19 mouse cellular contexts compared by ENCODE assay signal in genomic region chr4:130574861-130575460, GRCm38 (mm10). TPM values are rescaled to one million over a fixed set of nuclear protein-coding genes. Genes with fewer than 3 reads are reported as not detected.
DNase-seq lines count a peak whose midpoint lies in the region; ATAC-seq lines count a peak whose summit lies in the region.
"Had no signal": no experiment of that assay in that cellular context is flagged by ENCODE, and none has a peak within 500 bp of the region (broad histone marks: within the 10 kb centered on the region; RNA-seq: fewer than 3 reads in every experiment).

No protein-coding gene starts in this region.

- no peaks in the 10 kb centered on the region for H3K27me3 ChIP-seq in forebrain, embryonic 15.5 days
- 0 out of 2 replicates have a peak, but pooled peaks cover 3% of the 10 kb centered on the region for H3K27me3 ChIP-seq in forebrain, embryonic 13.5 days
- H3K27me3 ChIP-seq in heart, embryonic 15.5 days, result peaks cover 11% of the 10 kb centered on the region; the same call in 1 of the 2 replicates
- H3K27me3 ChIP-seq in lung, embryonic 15.5 days, result peaks cover 4% of the 10 kb centered on the region; the same call in 1 of the 2 replicates
- H3K27me3 ChIP-seq: midbrain, embryonic 13.5 days had no signal

- intact Hi-C loops in heart, postnatal 14 days (cut with DNase I), result no loop called here

- DNase-seq in heart, postnatal 14 days, result no peak
- DNase-seq in lung, postnatal 10 days, result no peak
- peak; percentile 56 for DNase-seq in skeletal muscle tissue, adult 2 months (ENCODE audit: low read depth, low spot score)
- DNase-seq: cerebellum, adult 11 months; gastrocnemius, postnatal 14 days; kidney, adult 18-20 months; liver had no signal

- H3K36me3 ChIP-seq in forebrain, embryonic 15.5 days, result no peaks in the 10 kb centered on the region
- no peaks in the 10 kb centered on the region for H3K36me3 ChIP-seq in forebrain, embryonic 13.5 days (ENCODE audit: poor library complexity, severe bottlenecking)
- H3K36me3 ChIP-seq in heart, embryonic 15.5 days, result no peaks in the 10 kb centered on the region
- H3K36me3 ChIP-seq in lung, embryonic 15.5 days, result no peaks in the 10 kb centered on the region
- H3K36me3 ChIP-seq: embryonic facial prominence, embryonic 13.5 days; heart, embryonic 13.5 days; hindbrain, embryonic 10.5 days; liver, embryonic 15.5 days; midbrain, embryonic 13.5 days; neural tube, embryonic 13.5 days had no signal

- no peak overlapping the region for H3K4me2 ChIP-seq in forebrain, embryonic 15.5 days (replicated peaks)
- no peak overlapping the region for H3K4me2 ChIP-seq in forebrain, embryonic 13.5 days
- H3K4me2 ChIP-seq in heart, embryonic 15.5 days, result no peak overlapping the region
- peak overlapping the region; percentile 99; the same call in 1 of the 2 replicates for H3K4me2 ChIP-seq in lung, embryonic 15.5 days

- H3K4me1 ChIP-seq in forebrain, embryonic 15.5 days, result peaks cover 31% of the 10 kb centered on the region
- peaks cover 37% of the 10 kb centered on the region for H3K4me1 ChIP-seq in forebrain, embryonic 13.5 days
- H3K4me1 ChIP-seq in heart, embryonic 15.5 days (replicated peaks), result peaks cover 29% of the 10 kb centered on the region
- peaks cover 23% of the 10 kb centered on the region for H3K4me1 ChIP-seq in lung, embryonic 15.5 days

- ATAC-seq in forebrain, embryonic 15.5 days (replicated peaks), result no peak
- no peak for ATAC-seq in forebrain, embryonic 13.5 days
- no peak for ATAC-seq in heart, embryonic 15.5 days (replicated peaks; ENCODE audit: insufficient number of reproducible peaks, insufficient read depth, low FRiP score, low read depth)
- no peak for ATAC-seq in lung, embryonic 15.5 days (ENCODE audit: borderline replicate concordance, extremely low read depth, low FRiP score, low TSS enrichment)
- ATAC-seq: CD4-positive, CD25-positive, alpha-beta regulatory T cell, adult 4 months; inflammation-experienced regulatory T-cells, adult 6 months had no signal

- H3K4me3 ChIP-seq in forebrain, embryonic 15.5 days, result peak overlapping the region; percentile 77; the same call in 1 of the 2 replicates
- H3K4me3 ChIP-seq in forebrain, embryonic 13.5 days, result no peak overlapping the region
- 0 out of 2 replicates have a peak overlapping the region, but pooled peaks have one; percentile 72 for H3K4me3 ChIP-seq in heart, embryonic 15.5 days
- no peak overlapping the region for H3K4me3 ChIP-seq in lung, embryonic 15.5 days

- no peak overlapping the region for H3K27ac ChIP-seq in forebrain, embryonic 15.5 days (replicated peaks)
- H3K27ac ChIP-seq in forebrain, embryonic 13.5 days, result no peak overlapping the region
- peak overlapping the region; percentile 5; the same call in 1 of the 2 replicates for H3K27ac ChIP-seq in heart, embryonic 15.5 days
- no peak overlapping the region for H3K27ac ChIP-seq in lung, embryonic 15.5 days
- H3K27ac ChIP-seq: embryonic facial prominence, embryonic 13.5 days; heart, embryonic 13.5 days; liver, embryonic 15.5 days had no signal

- WGBS in forebrain, embryonic 15.5 days, result 86% methylated on average over 7 of the region's 7 CpGs
- 79% methylated on average over 7 of the region's 7 CpGs for WGBS in forebrain, embryonic 13.5 days
- 66% methylated on average over 7 of the region's 7 CpGs for WGBS in heart, embryonic 15.5 days
- WGBS in lung, embryonic 15.5 days, result 68% methylated on average over 7 of the region's 7 CpGs

- no peaks in the 10 kb centered on the region for H3K9me3 ChIP-seq in forebrain, embryonic 15.5 days
- no peaks in the 10 kb centered on the region for H3K9me3 ChIP-seq in forebrain, embryonic 13.5 days (replicated peaks)
- H3K9me3 ChIP-seq in heart, embryonic 15.5 days (replicated peaks), result no peaks in the 10 kb centered on the region
- no peaks in the 10 kb centered on the region for H3K9me3 ChIP-seq in lung, embryonic 15.5 days
- H3K9me3 ChIP-seq: embryonic facial prominence, embryonic 13.5 days; heart, embryonic 13.5 days; hindbrain, embryonic 10.5 days; liver, embryonic 15.5 days; midbrain, embryonic 13.5 days; neural tube, embryonic 13.5 days had no signal

- no peak overlapping the region for H3K9ac ChIP-seq in forebrain, embryonic 15.5 days (replicated peaks)
- H3K9ac ChIP-seq in forebrain, embryonic 13.5 days, result no peak overlapping the region
- H3K9ac ChIP-seq in heart, embryonic 15.5 days, result no peak overlapping the region
- H3K9ac ChIP-seq in lung, embryonic 15.5 days, result no peak overlapping the region
- H3K9ac ChIP-seq: liver, embryonic 15.5 days had no signal

RNA-seq across cellular contexts. Expression of gene Nkain1, which starts 1.0 kb away (rescaled TPM):
- 9.3 TPM in 2 replicates for polyA plus RNA-seq in forebrain, embryonic 15.5 days (2015; fragmentation: Nextera tagmentation; extraction: Ambion mirVana)
- polyA plus RNA-seq in forebrain, embryonic 13.5 days (2015; fragmentation: Nextera tagmentation; extraction: Ambion mirVana), result 4.9 and 5.4 TPM in 2 replicates
- 0.44 and 0.65 TPM in 2 replicates for polyA plus RNA-seq in heart, embryonic 15.5 days (2015; fragmentation: Nextera tagmentation; extraction: Ambion mirVana)
- total RNA-seq in heart, postnatal 14 days (2021), result 1 to 10 TPM; 3.7 to 5.8 TPM
- polyA plus RNA-seq in lung, embryonic 15.5 days (2015; fragmentation: Nextera tagmentation; extraction: Ambion mirVana), result 0.74 and 1.3 TPM in 2 replicates
- polyA plus RNA-seq: CD4-positive, CD25-positive, alpha-beta regulatory T cell, adult 4 months; inflammation-experienced regulatory T-cells, adult 6 months; liver, embryonic 15.5 days had no signal

Comparison
In these comparisons a context has a peak if more than half of its experiments do, and no peak if none do; other contexts are left out.
1. H3K4me3 ChIP-seq: peak in forebrain, embryonic 15.5 days (single experiment) and heart, embryonic 15.5 days (single experiment); none in forebrain, embryonic 13.5 days (single experiment) and lung, embryonic 15.5 days (single experiment).